Mouse (Mus musculus) small intestine, adult 2 months (tissue): Measurements from ENCODE around the gene Ggcx. TPM values are rescaled to one million over a fixed set of nuclear protein-coding genes. Genes with fewer than 3 reads are reported as not detected.

ENCODE experiments used
- H3K27ac ChIP-seq: fragments of 200-500 bp; 2 replicates; pipeline ENCODE4 v1.5.1; 2012; ENCODE audit warnings: low read depth, low read length, control low read depth, inconsistent platforms; ENCODE audit not compliant: insufficient read depth
- H3K27me3 ChIP-seq: fragments of 200-500 bp; 2 replicates; pipeline ENCODE4 v1.6.1; 2012; ENCODE audit warnings: mild to moderate bottlenecking, moderate library complexity, low read length, inconsistent platforms; ENCODE audit not compliant: control insufficient read depth, insufficient read depth
- H3K36me3 ChIP-seq: fragments of 200-500 bp; 2 replicates; pipeline ENCODE4 v1.6.1; 2012; ENCODE audit warnings: mild to moderate bottlenecking, low read length, control low read depth, inconsistent platforms; ENCODE audit not compliant: control insufficient read depth, insufficient read depth
- H3K4me1 ChIP-seq: fragments of 200-500 bp; 2 replicates; pipeline ENCODE4 v1.6.1; 2012; ENCODE audit warnings: low read length, inconsistent platforms, mixed read lengths; ENCODE audit not compliant: control insufficient read depth, insufficient read depth, insufficient read length
- H3K4me3 ChIP-seq: fragments of 200-500 bp; 2 replicates; pipeline ENCODE4 v1.5.1; 2012; ENCODE audit warnings: low read depth, mild to moderate bottlenecking, control low read depth, inconsistent platforms, low read length, moderate library complexity
- CTCF ChIP-seq: fragments of 200-500 bp; IDR thresholded peaks from 2 replicates; pipeline ENCODE4 v1.5.1; 2012; ENCODE audit warnings: low read depth, mild to moderate bottlenecking, control low read depth, inconsistent platforms, low read length, moderate library complexity, mixed read lengths; ENCODE audit not compliant: insufficient replicate concordance, insufficient read length; ENCODE audit errors: extremely low read depth
- POLR2A ChIP-seq: fragments of 200-500 bp; IDR thresholded peaks from 2 replicates; pipeline ENCODE4 v1.6.1; 2012; ENCODE audit warnings: low read depth, mild to moderate bottlenecking, control low read depth, inconsistent platforms, low read length, moderate library complexity
- WGBS: fragments of 180-500 bp; shearing (Covaris S2); methylation state at CpG from one replicate; pipeline ENCODE4 v1.1.7; 2018; 5-methylcytosine and 5-hydroxymethylcytosine counted together
- polyA plus RNA-seq: library from polyadenylated mRNA; depleted of rRNA; stranded (reverse); fragments of >200 nt; gene quantifications from 2 replicates; pipeline ENCODE4 v1.2.3, GENCODE M21; 2012

The Ggcx gene
- polyA plus RNA-seq, 1 experiment = 6.1 TPM

DNA sequence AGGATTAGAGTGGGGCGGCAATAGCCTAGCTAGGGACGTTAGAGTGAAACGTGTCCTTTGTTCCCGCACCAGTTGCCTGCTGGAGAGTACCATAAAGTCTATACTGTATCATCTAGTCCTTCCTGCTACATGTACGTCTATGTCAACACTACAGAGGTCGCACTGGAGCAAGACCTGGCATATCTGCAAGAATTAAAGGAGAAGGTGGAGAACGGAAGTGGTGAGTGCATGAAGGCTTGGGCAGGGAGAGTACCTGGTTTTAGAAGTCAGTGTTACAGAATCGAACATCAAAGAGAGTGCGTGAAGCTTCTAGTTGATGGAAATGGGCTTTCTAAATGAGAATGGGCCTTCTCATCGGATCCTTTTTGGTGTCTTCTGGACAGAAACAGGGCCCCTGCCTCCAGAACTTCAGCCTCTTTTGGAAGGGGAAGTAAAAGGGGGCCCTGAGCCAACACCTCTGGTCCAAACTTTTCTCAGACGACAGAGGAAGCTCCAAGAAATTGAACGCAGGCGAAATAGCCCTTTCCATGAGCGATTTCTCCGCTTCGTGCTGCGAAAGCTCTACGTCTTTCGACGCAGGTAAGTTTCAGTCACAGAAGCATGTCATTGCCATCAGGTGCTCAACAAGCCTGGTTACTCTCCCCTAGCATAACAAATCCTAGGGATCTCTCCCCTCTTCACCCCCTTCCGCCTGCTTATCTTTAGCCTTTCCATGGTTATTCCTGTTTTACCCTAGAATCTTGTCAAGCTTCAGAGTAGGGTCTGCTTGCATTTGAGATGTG lies 15.1 kb downstream of the Ggcx start:
- no peaks in the 10 kb centered on the region for H3K27me3 ChIP-seq
- H3K4me3 ChIP-seq = no peak overlapping the region
- 73% methylated on average over 21 of the region's 21 CpGs for WGBS
- no peak overlapping the region for H3K27ac ChIP-seq
- peaks cover 69% of the 10 kb centered on the region for H3K36me3 ChIP-seq
- no peaks in the 10 kb centered on the region for H3K4me1 ChIP-seq
- TF ChIP-seq CTCF = no peak
- TF ChIP-seq POLR2A = no peak

DNA sequence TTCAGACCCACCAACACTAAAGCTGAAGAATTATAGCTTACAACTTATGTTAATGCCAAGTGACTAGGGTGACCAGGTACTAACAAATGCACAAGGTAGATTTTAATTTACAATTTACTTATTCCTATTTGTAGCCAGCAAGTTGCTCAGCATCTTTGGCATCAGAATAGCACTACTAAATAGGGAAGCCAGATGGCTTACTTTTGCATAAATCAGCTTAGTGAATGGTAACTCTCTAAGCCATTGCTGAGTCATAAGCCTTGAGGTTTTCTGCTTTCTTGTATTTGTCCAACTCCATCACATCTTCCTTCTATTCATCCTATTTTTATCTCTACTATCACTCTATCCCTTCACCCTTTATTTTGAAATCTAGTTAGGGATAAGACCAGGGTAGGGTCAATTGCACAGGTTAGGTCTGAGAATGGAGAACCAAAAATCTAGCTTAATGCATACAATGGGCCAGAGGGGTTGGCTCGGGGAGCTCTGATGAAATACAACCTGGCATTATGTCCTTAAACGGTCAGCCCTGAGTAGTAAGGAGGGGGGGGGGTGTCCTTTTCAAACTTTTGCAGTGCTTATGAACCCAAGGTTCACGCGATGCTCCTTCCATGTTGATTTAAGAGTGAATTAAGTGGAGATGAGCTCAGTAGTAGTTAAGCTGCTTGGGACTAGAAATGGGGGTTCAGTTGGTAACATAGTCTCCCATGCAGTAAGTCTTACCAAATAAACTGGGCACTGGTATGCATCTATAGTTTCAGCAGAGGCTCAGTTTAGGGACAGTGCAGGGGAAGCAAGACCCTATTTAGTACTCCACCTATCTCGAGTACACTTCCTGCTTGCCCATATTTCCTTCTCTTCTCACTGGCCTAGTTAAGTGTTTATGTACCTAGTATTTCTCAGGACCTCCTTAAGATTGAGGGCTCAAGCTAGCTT lies 17.1 kb downstream of the Ggcx start:
- Histone ChIP-seq H3K27ac (no peak overlapping the region), H3K4me3 (no peak overlapping the region), H3K4me1 (no peaks in the 10 kb centered on the region), H3K36me3 (peaks cover 68% of the 10 kb centered on the region), H3K27me3 (no peaks in the 10 kb centered on the region)
- WGBS = 48% methylated on average over 5 of the region's 5 CpGs
- TF ChIP-seq POLR2A (no peak), CTCF (no peak)

DNA sequence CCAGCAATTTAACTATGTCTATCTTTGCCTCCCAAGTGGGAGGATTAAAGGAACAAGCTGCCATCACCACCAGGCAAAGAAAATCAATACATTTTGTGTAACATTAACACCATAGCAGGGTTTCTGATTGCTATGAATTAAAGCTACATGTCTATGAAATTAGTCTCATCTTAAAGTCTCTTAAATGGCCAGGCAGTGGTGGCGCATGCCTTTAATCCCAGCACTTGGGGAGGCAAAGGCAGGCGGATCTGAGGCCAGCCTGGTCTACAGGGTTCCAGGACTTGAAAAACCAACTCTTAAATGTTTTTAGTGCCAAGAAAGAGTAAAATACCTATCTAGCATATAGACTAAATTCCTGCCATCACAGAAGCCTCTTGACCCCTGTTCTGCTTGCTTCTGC lies 18.0 kb downstream of the Ggcx start:
- H3K36me3 ChIP-seq = peaks cover 70% of the 10 kb centered on the region
- no peak overlapping the region for H3K27ac ChIP-seq
- H3K4me3 ChIP-seq = no peak overlapping the region
- no peaks in the 10 kb centered on the region for H3K27me3 ChIP-seq
- TF ChIP-seq POLR2A (no peak), CTCF (no peak)
- no peaks in the 10 kb centered on the region for H3K4me1 ChIP-seq
- 90% methylated on average over 2 of the region's 2 CpGs for WGBS

DNA sequence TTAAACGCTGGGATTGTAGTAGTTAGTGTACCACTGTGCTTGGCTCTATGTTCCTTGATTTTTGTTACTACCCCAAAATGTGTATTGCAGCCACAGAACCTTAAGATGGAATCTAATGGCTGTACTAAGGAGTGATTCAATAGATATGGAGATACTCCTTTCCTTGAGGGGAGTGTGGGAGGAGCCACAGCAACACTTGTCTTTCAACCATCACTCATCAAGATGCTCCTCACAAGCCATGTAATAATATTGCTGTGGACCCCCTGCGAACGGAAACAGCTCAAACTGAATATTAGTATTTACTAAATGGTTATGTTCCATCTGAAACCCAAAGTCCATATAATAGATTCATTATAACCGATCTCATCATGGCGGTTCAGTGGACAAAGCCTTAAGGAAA lies 24.1 kb downstream of the Ggcx start:
- peak overlapping the region; percentile 93; the same call in 1 of the 2 replicates for H3K4me3 ChIP-seq
- H3K36me3 ChIP-seq = peaks cover 34% of the 10 kb centered on the region
- TF ChIP-seq POLR2A = no peak
- TF ChIP-seq CTCF = no peak

DNA sequence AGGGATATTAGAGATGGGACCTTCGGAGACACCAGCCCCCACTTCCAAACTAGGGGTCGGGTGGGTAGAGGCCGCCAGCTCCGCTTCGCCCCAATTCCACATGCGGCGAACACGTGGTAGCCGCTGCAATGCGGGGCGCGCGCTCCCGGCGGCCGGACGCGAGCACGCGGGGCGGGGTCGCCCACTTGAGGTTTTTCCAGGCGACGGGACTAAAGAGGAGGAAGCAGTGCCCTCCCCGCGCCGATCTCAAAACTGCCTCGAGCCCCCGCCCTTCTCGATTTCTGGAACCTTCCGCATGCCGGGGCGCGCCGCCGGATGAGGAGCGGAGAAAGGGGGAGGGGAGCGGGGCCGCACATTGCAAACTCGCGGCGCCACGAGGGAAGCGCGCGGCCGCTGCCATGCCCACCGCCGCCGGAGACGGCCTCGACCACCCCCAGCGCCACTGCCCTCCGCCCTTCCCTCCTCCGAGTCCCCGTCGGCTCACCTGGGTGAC lies 24.8 kb downstream of the Ggcx start:
- peaks cover 28% of the 10 kb centered on the region for H3K36me3 ChIP-seq
- TF ChIP-seq POLR2A (no peak), CTCF (no peak)
- H3K27ac ChIP-seq = peak overlapping the region; percentile 98
- peak overlapping the region; percentile 93 for H3K4me3 ChIP-seq
- WGBS = 0% methylated on average over 57 of the region's 57 CpGs
- H3K27me3 ChIP-seq = no peaks in the 10 kb centered on the region
- H3K4me1 ChIP-seq = peaks cover 4% of the 10 kb centered on the region; the same call in 1 of the 2 replicates

More for the DNA sequence above, 24.1 kb downstream of the Ggcx start:
- Histone ChIP-seq H3K27me3 (no peaks in the 10 kb centered on the region), H3K4me1 (peaks cover 4% of the 10 kb centered on the region; the same call in 1 of the 2 replicates), H3K27ac (no peak overlapping the region)
- under 1% methylated on average over 5 of the region's 5 CpGs for WGBS

DNA sequence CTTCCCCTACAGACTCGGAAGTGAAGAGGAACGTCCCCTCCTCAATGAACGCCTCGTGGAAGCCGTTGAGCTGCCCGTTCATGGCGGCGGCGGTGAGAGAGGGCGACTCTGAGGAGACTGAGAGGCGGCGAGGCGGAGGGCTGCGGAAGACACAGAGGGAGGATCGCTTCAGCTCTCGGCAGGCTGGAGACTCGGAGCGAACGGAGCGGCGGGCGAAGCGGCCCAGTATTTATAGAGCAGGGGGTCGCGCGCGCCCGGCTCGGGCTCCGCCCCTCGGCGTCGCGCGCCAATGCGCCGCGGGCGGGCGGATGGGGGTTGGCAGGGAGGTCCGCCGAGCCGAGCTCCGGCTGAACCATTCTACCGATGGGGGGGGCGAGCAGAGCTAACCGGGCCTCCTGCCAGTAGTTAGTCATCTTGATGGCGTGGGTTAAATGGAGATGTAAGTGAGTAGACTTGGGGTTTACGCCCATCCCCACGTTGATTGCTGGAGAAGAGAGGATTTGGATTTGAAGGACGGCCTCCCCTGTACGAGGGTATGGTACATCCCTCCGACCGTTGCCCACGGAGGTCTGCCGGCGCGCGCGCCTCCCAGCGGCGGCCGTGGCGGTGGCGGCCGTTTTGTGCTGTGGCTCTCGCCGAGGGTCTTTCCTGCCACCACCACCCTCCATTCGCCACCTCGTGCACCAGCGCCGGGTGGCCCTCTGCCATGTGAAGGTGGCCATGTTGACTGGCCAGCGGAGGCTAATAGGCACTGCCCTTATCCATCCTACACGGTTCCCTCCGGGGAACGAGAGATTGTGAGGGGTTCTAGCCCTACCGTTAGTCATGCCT lies 25.5 kb downstream of the Ggcx start, which contains the start of gene Mat2a:
Gene Mat2a, minus strand, starts transcription at position 204 of the 831 bp plus-strand sequence.
- TF ChIP-seq POLR2A = peak; percentile 94
- peak; percentile 65; the same call in 1 of the 2 replicates for TF ChIP-seq CTCF
- H3K4me3 ChIP-seq = peak within 1 kb of the TSS; percentile 93
- WGBS = under 1% methylated on average over 76 of the region's 77 CpGs
- no peaks in the 10 kb centered on the region for H3K27me3 ChIP-seq
- H3K36me3 ChIP-seq = peaks cover 23% of the 10 kb centered on the region
- peaks cover 4% of the 10 kb centered on the region; the same call in 1 of the 2 replicates for H3K4me1 ChIP-seq
- H3K27ac ChIP-seq = peak within 1 kb of the TSS; percentile 98
